Mouse (Mus musculus): ENCODE results near the gene Haghl.

- TF ChIP-seq CTCF (IDR thresholded peaks at IDR 0.05; ENCODE audit: control insufficient read depth, insufficient read depth, low read length) (no peak), POLR2A (IDR thresholded peaks at IDR 0.05; ENCODE audit: borderline replicate concordance, control insufficient read depth, low read depth, low read length) (no peak)
Observed at GRCm38 (mm10) chr17:25749314-25749713, 36.2 kb downstream of the Haghl start.

Data from bone marrow, adult 2 months (tissue).